Mouse (Mus musculus) liver, embryonic 16.5 days (tissue): ENCODE measurements at regions not wholly inside any gene's neighbourhood (a gene's known extent, or its start where the extent isn't known, plus 50 kb on each side); places are given as distances from the start of the nearest gene placed in this dataset.

Experiments used
- ATAC-seq: fragments of 200-750 bp; cut with Nextera tagmentation; 2 replicates; pipeline ENCODE4 v1.8.0; 2017; ENCODE audit warnings: low read depth, mild to moderate bottlenecking, moderate number of reproducible peaks, moderate library complexity
- H3K27ac ChIP-seq: fragments of 300-500 bp; sonication (generic); 2 replicates; pipeline ENCODE4 v1.5.1; 2014; ENCODE audit warnings: mild to moderate bottlenecking, low read length
- H3K27me3 ChIP-seq: fragments of 300-500 bp; sonication (generic); 2 replicates; pipeline ENCODE4 v1.6.1; 2014; ENCODE audit warnings: low read depth, low read length, mixed read lengths; ENCODE audit not compliant: control insufficient read depth, insufficient read depth
- H3K36me3 ChIP-seq: fragments of 300-500 bp; sonication (generic); 2 replicates; pipeline ENCODE4 v1.6.1; 2014; ENCODE audit warnings: mild to moderate bottlenecking; ENCODE audit not compliant: control insufficient read depth, insufficient read depth
- H3K4me1 ChIP-seq: fragments of 300-500 bp; sonication (generic); 2 replicates; pipeline ENCODE4 v1.6.1; 2014; ENCODE audit warnings: low read depth, low read length, mixed read lengths; ENCODE audit not compliant: control insufficient read depth
- H3K4me2 ChIP-seq: fragments of 300-500 bp; sonication (generic); 2 replicates; pipeline ENCODE4 v1.6.1; 2014; ENCODE audit warnings: low read depth, low read length, mixed read lengths
- H3K4me3 ChIP-seq: fragments of 300-500 bp; sonication (generic); 2 replicates; pipeline ENCODE4 v1.5.1; 2014; ENCODE audit warnings: low read depth, mild to moderate bottlenecking, low read length
- H3K9ac ChIP-seq: fragments of 300-500 bp; sonication (generic); 2 replicates; pipeline ENCODE4 v1.6.1; 2014; ENCODE audit warnings: low read depth, low read length
- H3K9me3 ChIP-seq: fragments of 300-500 bp; sonication (generic); replicated peaks from 2 replicates; pipeline ENCODE4 v1.6.1; 2016; ENCODE audit warnings: low read length; ENCODE audit not compliant: control insufficient read depth
- WGBS: fragments of 180-500 bp; shearing (Covaris S2); extraction: QIAGEN DNeasy Blood & Tissue Kit; methylation state at CpG from one replicate; pipeline ENCODE4 v1.1.7; 2014; ENCODE audit not compliant: insufficient replicate concordance; 5-methylcytosine and 5-hydroxymethylcytosine counted together

DNA sequence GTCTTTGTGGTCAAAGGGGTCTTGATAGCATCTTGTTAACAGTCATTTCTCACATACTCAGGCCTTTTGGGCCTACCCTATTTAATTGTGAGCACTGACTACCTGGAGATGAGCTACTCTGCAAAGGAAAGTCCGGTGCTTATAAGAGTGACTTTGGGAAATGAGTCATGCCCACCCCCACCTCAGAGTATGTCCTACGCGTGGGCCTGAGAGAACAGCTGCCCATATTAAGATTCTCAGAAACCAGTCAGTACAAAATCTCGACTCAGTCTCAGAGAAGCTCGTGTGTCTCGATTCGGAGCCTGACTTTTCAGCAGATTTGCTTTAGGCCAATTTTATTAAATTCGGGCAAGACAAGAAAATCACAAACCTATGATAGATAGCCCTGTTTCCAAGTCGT, 301.1 kb downstream of the Xpnpep1 start:
- Histone ChIP-seq H3K4me1 (no peaks in the 10 kb centered on the region), H3K4me3 (no peak overlapping the region), H3K9ac (no peak overlapping the region), H3K36me3 (no peaks in the 10 kb centered on the region), H3K27ac (no peak overlapping the region), H3K27me3 (no peaks in the 10 kb centered on the region), H3K4me2 (no peak overlapping the region), H3K9me3 (no peaks in the 10 kb centered on the region)
- no peak for ATAC-seq
- 66% methylated on average over 9 of the region's 9 CpGs for WGBS

GRCm38 (mm10) chr19:52721776-52722175, 318.2 kb downstream of the Xpnpep1 start:
- no peak for ATAC-seq
- H3K36me3 ChIP-seq: no peaks in the 10 kb centered on the region
- no peaks in the 10 kb centered on the region for H3K9me3 ChIP-seq
- no peaks in the 10 kb centered on the region for H3K27me3 ChIP-seq
- H3K4me1 ChIP-seq: no peaks in the 10 kb centered on the region
- no peak overlapping the region for H3K4me3 ChIP-seq
- no peak overlapping the region for H3K9ac ChIP-seq
- WGBS: 6% methylated on average over 1 of the region's 1 CpGs
- H3K27ac ChIP-seq: no peak overlapping the region
- H3K4me2 ChIP-seq: no peak overlapping the region

DNA sequence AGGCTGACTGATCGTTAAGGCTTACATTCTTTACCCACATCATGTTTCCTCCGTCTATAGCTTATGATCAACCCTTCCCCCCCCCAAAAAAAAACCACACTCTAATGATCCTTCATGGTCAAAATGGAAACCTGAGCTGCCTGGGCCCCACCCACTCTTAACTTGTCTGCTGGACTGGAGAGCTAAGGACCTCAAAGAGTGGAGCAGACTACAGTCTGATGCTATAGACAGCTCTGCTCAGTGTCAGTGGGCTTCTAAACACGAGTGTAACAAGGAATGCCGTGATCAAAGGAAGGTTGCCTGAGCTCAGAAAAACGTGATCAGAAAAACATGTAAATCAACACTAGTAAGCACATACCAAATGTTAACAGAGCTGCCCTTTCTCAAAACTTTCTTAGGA, 324.7 kb downstream of the Xpnpep1 start:
- Histone ChIP-seq H3K4me1 (no peaks in the 10 kb centered on the region), H3K27ac (no peak overlapping the region), H3K9ac (no peak overlapping the region), H3K36me3 (no peaks in the 10 kb centered on the region), H3K9me3 (no peaks in the 10 kb centered on the region), H3K4me3 (no peak overlapping the region), H3K4me2 (no peak overlapping the region), H3K27me3 (no peaks in the 10 kb centered on the region)
- no peak for ATAC-seq
- WGBS: 40% methylated on average over 5 of the region's 5 CpGs

GRCm38 (mm10) chr19:52707679-52708078, 332.3 kb downstream of the Xpnpep1 start:
- no peak for ATAC-seq
- Histone ChIP-seq H3K27ac (no peak overlapping the region), H3K9ac (no peak overlapping the region), H3K4me2 (no peak overlapping the region), H3K4me1 (no peaks in the 10 kb centered on the region), H3K4me3 (no peak overlapping the region), H3K36me3 (no peaks in the 10 kb centered on the region), H3K27me3 (no peaks in the 10 kb centered on the region), H3K9me3 (no peaks in the 10 kb centered on the region)
- 29% methylated on average over 1 of the region's 1 CpGs for WGBS

DNA sequence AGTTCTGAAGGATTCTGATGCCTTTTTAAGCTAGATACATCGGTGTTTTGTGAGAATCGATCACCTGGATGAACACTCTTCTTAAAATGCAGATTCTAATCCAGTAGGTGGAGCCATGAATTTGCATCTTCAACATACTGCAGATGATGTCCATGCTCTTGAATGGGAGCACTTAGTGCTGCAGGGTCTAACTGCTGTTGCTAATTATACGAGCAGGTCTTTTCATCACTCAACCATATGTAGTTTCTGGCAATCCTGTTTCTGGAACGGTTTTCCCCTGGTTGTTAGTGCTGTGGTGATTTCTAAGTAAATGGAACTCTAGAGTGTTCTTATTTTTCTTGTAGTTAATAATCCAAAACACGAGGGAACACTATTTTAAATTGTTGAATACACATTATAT, 379.0 kb downstream of the Xpnpep1 start:
- Histone ChIP-seq H3K9me3 (no peaks in the 10 kb centered on the region), H3K4me2 (no peak overlapping the region), H3K36me3 (no peaks in the 10 kb centered on the region), H3K4me3 (no peak overlapping the region), H3K4me1 (no peaks in the 10 kb centered on the region), H3K27me3 (no peaks in the 10 kb centered on the region), H3K27ac (no peak overlapping the region), H3K9ac (no peak overlapping the region)
- no peak for ATAC-seq
- 52% methylated on average over 5 of the region's 5 CpGs for WGBS

DNA sequence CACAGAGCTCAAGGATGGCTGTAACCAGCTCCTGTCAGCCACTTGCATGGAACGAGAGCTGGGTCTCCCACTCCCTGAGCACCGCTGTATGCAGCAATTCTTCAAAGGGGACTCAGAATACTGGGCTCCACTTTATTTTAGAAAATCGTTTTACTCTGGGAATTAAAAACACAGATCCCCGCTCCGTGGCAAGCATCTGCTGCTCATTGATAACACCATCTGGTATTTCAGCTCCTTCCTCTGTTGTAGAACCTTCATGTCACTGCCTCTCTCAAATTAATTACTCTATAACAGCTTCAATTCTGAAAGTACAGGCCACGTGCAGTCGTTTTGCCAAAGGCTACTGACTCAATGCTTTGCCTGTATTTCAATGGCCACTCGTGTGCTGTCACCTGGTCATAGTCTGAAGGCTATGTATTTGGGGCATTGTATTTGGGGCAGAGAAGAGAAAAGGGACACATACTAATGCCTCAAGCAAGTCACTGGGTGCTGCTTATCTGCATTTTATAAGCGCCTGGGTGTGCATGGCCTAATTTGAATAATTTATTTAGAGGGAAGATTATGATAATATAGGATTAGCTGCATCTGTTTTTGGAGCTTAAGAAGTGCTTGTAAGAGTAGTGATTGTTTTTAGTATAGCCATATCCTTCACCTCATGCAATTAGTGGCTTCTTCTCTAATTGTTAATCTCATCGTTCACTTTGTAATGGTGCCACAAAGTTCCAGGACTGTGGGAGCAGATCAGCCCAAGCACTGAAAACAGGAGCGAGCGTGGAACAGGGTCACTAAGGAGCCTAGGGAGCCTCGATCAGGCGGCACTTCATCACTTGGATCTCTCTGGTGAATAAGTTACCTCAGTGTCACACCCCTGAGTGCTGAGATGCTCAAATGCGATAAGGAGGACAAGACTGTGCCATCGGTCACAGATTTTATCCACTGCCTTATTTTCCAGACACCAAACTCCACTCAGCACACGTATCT, 383.3 kb downstream of the Ins1 start:
- no peak for ATAC-seq
- Histone ChIP-seq H3K4me2 (no peak overlapping the region), H3K4me3 (no peak overlapping the region), H3K4me1 (no peaks in the 10 kb centered on the region), H3K36me3 (no peaks in the 10 kb centered on the region), H3K9ac (no peak overlapping the region), H3K27ac (no peak overlapping the region), H3K27me3 (no peaks in the 10 kb centered on the region), H3K9me3 (no peaks in the 10 kb centered on the region)
- 53% methylated on average over 17 of the region's 17 CpGs for WGBS

DNA sequence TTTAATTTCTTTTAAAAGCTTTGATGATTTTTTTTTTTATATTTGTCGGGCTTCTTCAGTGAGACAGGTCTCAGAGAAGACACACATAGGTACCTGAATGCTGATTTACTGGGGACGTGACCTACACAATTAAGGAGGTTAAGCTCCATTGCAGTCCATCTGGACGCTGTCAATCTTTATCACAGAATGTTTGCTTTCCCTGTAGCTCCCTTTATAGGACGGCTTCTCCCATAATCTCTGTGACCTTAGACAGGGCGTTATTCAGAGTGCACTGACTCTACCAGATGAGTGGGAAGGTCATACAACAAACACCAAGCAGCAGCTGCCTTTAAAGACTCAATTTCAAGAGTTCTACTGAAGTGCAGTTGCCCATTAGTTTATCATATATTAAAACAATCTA, 376.1 kb downstream of the Ins1 start:
- no peaks in the 10 kb centered on the region for H3K4me1 ChIP-seq
- WGBS: 46% methylated on average over 5 of the region's 5 CpGs
- H3K27ac ChIP-seq: no peak overlapping the region
- H3K9me3 ChIP-seq: no peaks in the 10 kb centered on the region
- H3K4me2 ChIP-seq: no peak overlapping the region
- H3K27me3 ChIP-seq: no peaks in the 10 kb centered on the region
- no peak overlapping the region for H3K4me3 ChIP-seq
- ATAC-seq: no peak
- H3K9ac ChIP-seq: no peak overlapping the region
- H3K36me3 ChIP-seq: no peaks in the 10 kb centered on the region

DNA sequence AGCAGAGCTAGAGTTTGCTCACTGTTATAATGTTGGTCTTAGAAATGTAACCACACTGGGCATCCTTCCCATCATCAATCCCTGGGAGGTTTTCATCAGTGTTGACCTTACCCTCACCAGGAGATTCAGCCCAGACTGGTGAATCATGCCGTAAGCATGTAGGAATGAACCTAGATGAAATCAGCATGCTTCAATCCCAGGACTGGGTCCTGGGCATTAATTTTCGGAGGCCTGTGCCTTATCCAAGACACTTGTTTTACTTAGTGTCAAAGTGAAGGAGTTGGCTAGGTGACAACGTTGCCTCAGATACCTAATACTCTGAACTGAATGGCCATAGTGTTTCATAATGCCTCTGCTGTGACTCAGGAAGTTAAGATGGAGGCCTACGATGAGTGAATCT, 368.4 kb downstream of the Ins1 start:
- WGBS: 57% methylated on average over 4 of the region's 4 CpGs
- no peak overlapping the region for H3K27ac ChIP-seq
- H3K4me1 ChIP-seq: no peaks in the 10 kb centered on the region
- H3K9me3 ChIP-seq: no peaks in the 10 kb centered on the region
- H3K4me3 ChIP-seq: no peak overlapping the region
- no peaks in the 10 kb centered on the region for H3K27me3 ChIP-seq
- H3K36me3 ChIP-seq: no peaks in the 10 kb centered on the region
- no peak overlapping the region for H3K4me2 ChIP-seq
- no peak for ATAC-seq
- H3K9ac ChIP-seq: no peak overlapping the region

- H3K4me3 ChIP-seq: no peak overlapping the region
- WGBS: 51% methylated on average over 5 of the region's 5 CpGs
- no peaks in the 10 kb centered on the region for H3K4me1 ChIP-seq
- no peak for ATAC-seq
- H3K9ac ChIP-seq: no peak overlapping the region
- no peak overlapping the region for H3K27ac ChIP-seq
- no peaks in the 10 kb centered on the region for H3K36me3 ChIP-seq
- no peaks in the 10 kb centered on the region for H3K27me3 ChIP-seq
- H3K9me3 ChIP-seq: no peaks in the 10 kb centered on the region
- no peak overlapping the region for H3K4me2 ChIP-seq
These were observed 360.2 kb downstream of the Ins1 start for GRCm38 (mm10) chr19:52624310-52624709.
